Mouse (Mus musculus): ENCODE data around the gene Duxbl1. TPM values are rescaled to one million over a fixed set of nuclear protein-coding genes. Genes with fewer than 3 reads are reported as not detected.

Gene Duxbl1
- polyA plus RNA-seq (2012; rRNA removed) = 0.40 TPM in 1 of 2 replicates, not detected in the other

DNA sequence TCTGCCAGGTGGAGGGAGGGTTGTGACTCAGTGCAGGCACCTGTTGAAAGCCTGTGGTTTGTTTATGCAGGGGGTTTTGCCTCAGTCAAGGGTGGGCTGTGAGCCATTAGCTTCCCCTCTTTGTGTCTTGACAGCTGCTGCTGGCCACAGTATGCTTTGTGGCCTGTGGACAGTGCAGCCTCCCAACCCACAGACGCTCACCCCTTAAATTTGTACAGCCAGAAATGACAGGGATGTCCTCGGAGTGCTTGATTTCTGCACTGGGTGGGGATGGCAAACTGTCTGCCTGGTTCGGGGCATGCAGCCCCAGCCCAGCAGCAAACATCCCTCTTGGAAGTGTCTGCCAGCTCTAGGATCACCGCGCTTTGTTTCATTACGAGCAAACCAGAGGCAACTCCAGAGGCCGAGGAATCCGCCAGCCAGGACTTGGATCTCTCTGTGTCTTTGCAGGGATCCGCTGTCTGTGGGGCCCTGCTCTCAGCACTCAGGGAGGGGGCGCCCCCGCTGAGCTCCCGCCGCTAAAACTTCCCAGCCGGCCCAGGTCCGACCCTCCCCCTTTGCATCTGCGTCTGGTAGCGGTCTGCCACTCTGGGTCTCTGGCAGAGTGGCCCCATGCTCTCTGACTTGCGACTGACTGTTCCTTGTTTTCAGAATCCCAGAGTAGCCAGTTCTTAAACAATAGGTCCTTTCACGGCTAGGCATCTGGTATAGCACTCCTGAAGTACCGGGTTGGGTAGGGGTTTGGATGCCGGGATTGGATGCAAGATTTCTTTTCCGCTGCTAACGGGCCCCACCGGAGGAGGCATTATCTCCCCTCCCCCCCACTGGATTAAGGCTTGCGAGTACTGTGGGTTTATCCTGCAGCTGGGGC, at the start of gene Duxbl1:
Duxbl1 (plus strand) TSS at position 207 of the 871 bp plus-strand sequence.

GRCm38 (mm10) chr14:25938004-25938403, 40.4 kb upstream of the Duxbl1 start, which contains the start of gene Cphx1:
TSS of gene Cphx1 (plus strand) at chr14:25938304.

Other genes starting within 250 kb of the Duxbl1 start
- gene Zcchc24, start 209.5 kb upstream of the Duxbl1 start, polyA plus RNA-seq (2012; rRNA removed) = 9.1 and 11.6 TPM in 2 replicates
- gene Anxa11, start 136.4 kb upstream of the Duxbl1 start, polyA plus RNA-seq (2012; rRNA removed) = 94.8 and 103 TPM in 2 replicates
- 0.60 and 0.96 TPM in 2 replicates for gene Plac9a, start 75.5 kb upstream of the Duxbl1 start, polyA plus RNA-seq (2012; rRNA removed)
- gene Tmem254a, start 50.9 kb upstream of the Duxbl1 start, polyA plus RNA-seq (2012; rRNA removed) = 4.1 and 7.9 TPM in 2 replicates
- 0.05 TPM in 1 of 2 replicates, not detected in the other for gene Cphx1, start 40.3 kb upstream of the Duxbl1 start, polyA plus RNA-seq (2012; rRNA removed)
- 150 and 263 TPM in 2 replicates for gene Gm9780, start 64.1 kb downstream of the Duxbl1 start, polyA plus RNA-seq (2012; rRNA removed)
- gene Tmem254c, start 88.8 kb downstream of the Duxbl1 start, polyA plus RNA-seq (2012; rRNA removed) = 45.6 and 49.5 TPM in 2 replicates
- not detected in 2 replicates for gene Cphx2, start 102.9 kb downstream of the Duxbl1 start, polyA plus RNA-seq (2012; rRNA removed)
- not detected in 2 replicates for gene Cphx3, start 103.7 kb downstream of the Duxbl1 start, polyA plus RNA-seq (2012; rRNA removed)
- 0.33 and 0.48 TPM in 2 replicates for gene Duxbl2, start 139.8 kb downstream of the Duxbl1 start, polyA plus RNA-seq (2012; rRNA removed)
- gene Plac9b, start 203.9 kb downstream of the Duxbl1 start, polyA plus RNA-seq (2012; rRNA removed) = 70.4 and 74.1 TPM in 2 replicates
- gene Tmem254b, start 228.5 kb downstream of the Duxbl1 start, polyA plus RNA-seq (2012; rRNA removed) = 13.0 and 16.6 TPM in 2 replicates